Comparison of ENCODE assay signal across 11 mouse cellular contexts in the genomic region with DNA sequence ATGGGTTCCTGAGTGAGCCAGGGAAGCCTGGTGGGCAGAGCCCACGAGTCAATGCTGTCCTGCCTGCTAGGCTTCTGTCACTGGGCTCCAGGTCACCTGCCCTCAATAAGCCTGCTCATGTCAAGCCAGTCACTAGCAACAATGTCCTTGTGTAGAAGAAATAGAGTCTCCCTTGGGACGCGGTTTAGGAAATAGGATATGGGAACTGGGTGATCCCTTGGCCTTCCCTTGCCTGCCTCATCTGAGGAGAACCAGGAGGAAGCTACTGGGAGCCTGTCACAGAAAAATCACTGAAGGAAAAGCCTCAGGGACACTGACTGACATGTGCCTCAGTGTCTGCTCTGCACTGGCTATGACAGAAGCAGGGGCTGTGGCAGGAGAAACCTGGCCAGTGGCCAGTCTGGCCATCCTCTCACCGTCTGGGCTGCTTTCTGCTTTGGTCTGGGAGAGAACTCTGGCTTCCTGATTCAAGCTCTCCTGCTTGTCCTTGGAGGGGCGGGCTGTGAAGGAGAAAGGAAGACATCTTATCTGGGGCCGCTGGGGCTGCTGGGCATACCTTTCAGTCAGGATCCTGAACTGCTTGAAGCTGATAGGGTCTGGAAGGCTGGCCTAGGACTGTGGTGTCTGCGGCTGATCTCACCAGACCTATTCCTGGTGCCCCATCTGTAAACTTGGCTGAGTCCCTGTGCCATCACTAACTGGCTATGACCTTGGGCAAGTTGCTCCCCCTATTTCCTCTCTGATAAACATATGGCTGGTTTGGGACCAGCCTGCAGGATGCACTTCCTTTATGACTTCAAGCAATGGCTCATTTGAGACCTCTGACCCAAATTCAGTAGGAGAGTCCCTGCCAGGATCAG. TPM values are rescaled to one million over a fixed set of nuclear protein-coding genes. Genes with fewer than 3 reads are reported as not detected.
DNase-seq lines count a peak whose midpoint lies in the region; ATAC-seq and TF ChIP-seq lines count a peak whose summit lies in the region.
"Had no signal": no experiment of that assay in that cellular context is flagged by ENCODE, and none has a peak within 500 bp of the region (broad histone marks: within the 10 kb centered on the region; RNA-seq: fewer than 3 reads in every experiment).

No protein-coding gene starts in this region.

- 0 out of 2 replicates have a peak, but pooled peaks cover 4% of the 10 kb centered on the region for H3K4me1 ChIP-seq in lung, embryonic 14.5 days (ENCODE audit: insufficient read depth)
- H3K4me1 ChIP-seq in lung, adult 2 months (ENCODE audit: control insufficient read depth, insufficient read depth, low read length) = peaks cover 6% of the 10 kb centered on the region; the same call in 1 of the 2 replicates
- peaks cover 31% of the 10 kb centered on the region for H3K4me1 ChIP-seq in brown adipose tissue, adult 24 weeks (ENCODE audit: control insufficient read depth, insufficient read depth, insufficient read length, low read length)
- peaks cover 12% of the 10 kb centered on the region; the same call in 1 of the 2 replicates for H3K4me1 ChIP-seq in forebrain, embryonic 12.5 days

- no peak for TF ChIP-seq CTCF in lung, embryonic 14.5 days (IDR thresholded peaks at IDR 0.05; ENCODE audit: low read depth)
- TF ChIP-seq CTCF in lung, adult 2 months (IDR thresholded peaks at IDR 0.05; ENCODE audit: insufficient read depth, low read length) = no peak

- H3K36me3 ChIP-seq in lung, embryonic 14.5 days (ENCODE audit: insufficient read depth) = no peaks in the 10 kb centered on the region
- no peaks in the 10 kb centered on the region for H3K36me3 ChIP-seq in forebrain, embryonic 12.5 days (replicated peaks)

- TF ChIP-seq POLR2A in lung, adult 2 months (IDR thresholded peaks at IDR 0.05; ENCODE audit: borderline replicate concordance, extremely low read depth, low read depth, low read length) = no peak

- H3K4me3 ChIP-seq in lung, embryonic 14.5 days (ENCODE audit: low read depth, low read length) = no peak overlapping the region
- H3K4me3 ChIP-seq in lung, adult 2 months (replicated peaks; ENCODE audit: extremely low read depth, low read depth, low read length) = no peak overlapping the region
- no peak overlapping the region for H3K4me3 ChIP-seq in brown adipose tissue, adult 24 weeks (ENCODE audit: insufficient read depth, low read depth, low read length)
- H3K4me3 ChIP-seq in forebrain, embryonic 12.5 days (replicated peaks) = no peak overlapping the region

- no peak for ATAC-seq in lung, embryonic 14.5 days (ENCODE audit: insufficient read depth)
- ATAC-seq in erythroid progenitor cell, adult 5-6 weeks (replicated peaks; ENCODE audit: low FRiP score, poor library complexity, severe bottlenecking) = no peak
- no peak for ATAC-seq in forebrain, embryonic 12.5 days (ENCODE audit: low FRiP score)
- ATAC-seq: midbrain, embryonic 16.5 days had no signal

- no peak overlapping the region for H3K9ac ChIP-seq in lung, embryonic 14.5 days
- H3K9ac ChIP-seq in forebrain, embryonic 12.5 days = no peak overlapping the region

- no peaks in the 10 kb centered on the region; the same call in 1 of the 2 replicates for H3K27me3 ChIP-seq in lung, embryonic 14.5 days (ENCODE audit: insufficient read depth, low read length)
- 0 out of 2 replicates have a peak, but pooled peaks cover 7% of the 10 kb centered on the region for H3K27me3 ChIP-seq in forebrain, embryonic 12.5 days

- H3K4me2 ChIP-seq in lung, embryonic 14.5 days = no peak overlapping the region
- H3K4me2 ChIP-seq in forebrain, embryonic 12.5 days = no peak overlapping the region

- H3K9me3 ChIP-seq in lung, embryonic 14.5 days (ENCODE audit: low read depth, low read length) = no peaks in the 10 kb centered on the region
- H3K9me3 ChIP-seq in forebrain, embryonic 12.5 days = no peaks in the 10 kb centered on the region

- DNase-seq in cerebellum, postnatal 10 days = peak; percentile 65
- no peak for DNase-seq in cerebellum, adult 18-20 months
- DNase-seq in lung, embryonic 14.5 days = peak; percentile 55
- no peak for DNase-seq in lung, adult 2 months
- peak; percentile 69 for DNase-seq in liver
- DNase-seq: adrenal gland, postnatal 14 days; cerebellum, adult 9-10 months had no signal

- peak overlapping the region; percentile 66; the same call in 1 of the 2 replicates for H3K27ac ChIP-seq in lung, embryonic 14.5 days (ENCODE audit: low read depth)
- H3K27ac ChIP-seq in brown adipose tissue, adult 24 weeks (replicated peaks; ENCODE audit: low read depth, low read length) = peak overlapping the region; percentile 69
- H3K27ac ChIP-seq in forebrain, embryonic 12.5 days = no peak overlapping the region

- WGBS in lung, embryonic 14.5 days = 57% methylated on average over 7 of the region's 7 CpGs
- WGBS in lung, adult 2 months = 39% methylated on average over 7 of the region's 7 CpGs
- 85% methylated on average over 7 of the region's 7 CpGs for WGBS in forebrain, embryonic 12.5 days

RNA-seq across cellular contexts. Expression of gene Slc24a1, which starts 19.4 kb away (rescaled TPM):
- 0.04 and 0.09 TPM in 2 replicates for polyA plus RNA-seq in lung, embryonic 14.5 days (2014; fragmentation: Nextera tagmentation; extraction: Ambion mirVana)
- 0.05 TPM in 1 of 2 replicates, not detected in the other for polyA plus RNA-seq in lung, adult 2 months (2012; rRNA removed)
- not detected in 2 replicates for polyA plus RNA-seq in brown adipose tissue, adult 24 weeks (2012; ENCODE audit: insufficient read depth, insufficient read length, missing spikeins)
- not detected in 2 replicates for total RNA-seq in erythroid progenitor cell, adult 5-6 weeks (2015; ENCODE audit: low replicate concordance)
- total RNA-seq in erythroid progenitor cell, adult 5-6 weeks (2017; ENCODE audit: low replicate concordance) = 0.51 TPM in 1 of 2 replicates, not detected in the other
- polyA plus RNA-seq in forebrain, embryonic 12.5 days (2016; fragmentation: Nextera tagmentation; extraction: Ambion mirVana) = 0.11 TPM in 1 of 2 replicates, not detected in the other

RNA-seq across cellular contexts. Expression of gene Ints14, which starts 28.7 kb away (rescaled TPM):
- 64.1 and 66.0 TPM in 2 replicates for polyA plus RNA-seq in lung, embryonic 14.5 days (2014; fragmentation: Nextera tagmentation; extraction: Ambion mirVana)
- polyA plus RNA-seq in lung, adult 2 months (2012; rRNA removed) = 9.5 and 14.4 TPM in 2 replicates
- polyA plus RNA-seq in brown adipose tissue, adult 24 weeks (2012; ENCODE audit: insufficient read depth, insufficient read length, missing spikeins) = 14.5 and 21.2 TPM in 2 replicates
- total RNA-seq in erythroid progenitor cell, adult 5-6 weeks (2015; ENCODE audit: low replicate concordance) = 10.5 and 22.7 TPM in 2 replicates
- 8.8 and 11.7 TPM in 2 replicates for total RNA-seq in erythroid progenitor cell, adult 5-6 weeks (2017; ENCODE audit: low replicate concordance)
- polyA plus RNA-seq in forebrain, embryonic 12.5 days (2016; fragmentation: Nextera tagmentation; extraction: Ambion mirVana) = 60.9 and 62.8 TPM in 2 replicates

Comparison
In these comparisons a context has a peak if more than half of its experiments do, and no peak if none do; other contexts are left out.
1. DNase-seq: peak in cerebellum, postnatal 10 days (2 of 2), lung, embryonic 14.5 days (single experiment) and liver (single experiment); none in cerebellum, adult 18-20 months (0 of 2) and lung, adult 2 months (single experiment).